Mouse (Mus musculus): ENCODE results near the gene Rundc1.
"Not testable (repeated sequence)": the region's sequence is repeated elsewhere in the genome, so short reads cannot be mapped to it uniquely, and the experiment has no call there.

The Rundc1 gene

DNA sequence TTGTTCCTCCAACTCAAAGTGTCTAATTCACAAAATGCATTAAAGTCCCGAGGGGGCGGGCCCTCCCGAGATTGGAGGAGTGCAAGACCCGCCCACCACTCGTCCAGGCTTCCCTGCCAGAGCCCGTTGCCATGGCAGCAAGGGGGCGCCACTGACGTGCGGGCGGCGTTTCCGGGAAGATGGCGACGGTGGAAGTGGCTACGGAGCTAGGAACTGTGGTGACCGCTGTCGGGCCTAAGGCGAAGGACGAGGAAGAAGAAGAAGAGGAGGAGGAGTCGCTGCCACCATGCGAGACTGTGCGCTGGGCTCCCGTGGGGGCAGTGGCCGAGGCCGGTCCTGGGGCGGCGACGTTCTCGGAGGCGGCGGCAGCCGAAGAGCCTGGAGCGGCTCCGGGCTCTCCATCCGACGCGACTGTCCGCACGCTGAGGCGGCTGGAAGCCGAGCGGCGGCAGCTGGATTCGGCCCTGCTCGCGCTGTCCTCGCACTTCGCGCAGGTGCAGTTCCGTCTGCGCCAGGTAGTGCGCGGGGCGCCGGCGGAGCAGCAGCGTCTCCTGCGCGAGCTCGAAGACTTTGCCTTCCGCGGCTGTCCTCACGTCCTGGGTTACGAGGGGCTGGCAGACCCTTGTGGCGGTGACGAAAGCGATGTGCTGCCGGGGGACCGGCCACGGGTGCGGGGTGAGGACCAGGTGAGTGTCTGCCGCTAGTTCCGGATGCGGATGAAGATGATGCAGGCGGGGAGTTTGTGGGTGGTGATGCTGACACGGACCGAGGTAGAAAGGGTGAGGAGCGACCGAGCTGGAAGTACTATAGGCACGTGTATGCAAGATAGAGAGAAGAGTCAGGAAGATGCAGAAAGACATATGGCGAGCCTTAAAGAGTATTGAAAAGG is at the start of gene Rundc1, which contains the start of gene Ptges3l:
Gene Rundc1, plus strand, starts transcription at position 161 of the 889 bp plus-strand sequence.
Gene Ptges3l, minus strand, starts transcription at position 409 of the 889 bp plus-strand sequence.
- DNase-seq (ENCODE audit: low read depth, low spot score), result peak; percentile 97

DNA sequence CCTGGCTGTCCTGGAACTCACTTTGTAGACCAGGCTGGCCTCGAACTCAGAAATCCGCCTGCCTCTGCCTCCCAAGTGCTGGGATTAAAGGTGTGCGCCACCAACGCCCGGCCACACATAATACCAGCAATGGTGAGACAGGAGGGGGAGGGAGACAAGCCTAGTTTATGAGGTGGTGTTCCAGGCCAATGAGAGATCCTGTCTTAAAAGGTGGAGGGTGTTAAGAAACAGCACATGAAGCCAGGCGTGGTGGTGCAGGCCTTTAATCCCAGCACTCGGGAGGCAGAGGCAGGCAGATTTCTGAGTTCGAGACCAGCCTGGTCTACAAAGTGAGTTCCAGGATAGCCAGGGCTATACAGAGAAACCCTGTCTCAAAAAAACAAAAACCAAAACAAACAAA is 46.7 kb upstream of the Rundc1 start:
- DNase-seq (ENCODE audit: low read depth, low spot score), result not testable (repeated sequence)

DNA sequence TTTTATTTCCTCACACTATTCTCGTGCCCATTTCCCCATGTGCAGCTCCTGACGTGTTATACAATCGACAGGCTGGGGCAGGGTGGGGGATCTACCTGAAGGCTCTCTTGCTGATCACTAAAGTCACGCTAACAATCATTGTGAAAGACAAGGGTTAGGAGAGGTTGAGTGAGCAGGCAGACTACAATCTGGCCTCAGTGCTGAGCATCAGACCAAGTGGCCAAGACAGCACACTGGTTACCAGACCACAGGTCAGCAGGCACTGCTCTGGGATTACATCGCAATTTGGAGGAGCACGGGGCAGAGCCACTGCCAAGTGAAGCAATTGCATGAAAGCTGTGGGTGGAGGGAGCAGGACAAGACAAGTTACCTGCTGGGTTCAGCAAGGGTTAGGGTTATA is 46.0 kb upstream of the Rundc1 start:
- no peak for DNase-seq (ENCODE audit: low read depth, low spot score)

DNA sequence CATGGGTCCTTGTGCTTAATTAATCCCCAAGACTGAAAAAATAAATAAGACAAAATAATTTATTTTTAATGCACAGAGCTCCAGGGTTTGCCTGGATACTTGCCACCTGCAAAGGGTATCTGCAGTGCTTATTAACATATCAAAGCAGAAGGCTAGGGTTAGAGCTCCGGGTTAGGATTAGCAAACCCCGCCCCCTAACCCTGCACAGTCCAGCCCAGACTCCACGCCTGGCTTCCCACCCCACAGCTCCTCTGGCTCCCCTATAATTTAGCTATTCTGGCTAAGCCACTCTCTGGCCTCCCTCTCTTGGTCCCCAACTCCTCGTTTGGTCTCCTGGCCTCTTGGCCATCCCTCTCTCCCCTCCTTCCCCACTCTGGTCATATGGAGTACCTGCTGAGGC is 43.1 kb upstream of the Rundc1 start:
- no peak for DNase-seq (ENCODE audit: low read depth, low spot score)

DNA sequence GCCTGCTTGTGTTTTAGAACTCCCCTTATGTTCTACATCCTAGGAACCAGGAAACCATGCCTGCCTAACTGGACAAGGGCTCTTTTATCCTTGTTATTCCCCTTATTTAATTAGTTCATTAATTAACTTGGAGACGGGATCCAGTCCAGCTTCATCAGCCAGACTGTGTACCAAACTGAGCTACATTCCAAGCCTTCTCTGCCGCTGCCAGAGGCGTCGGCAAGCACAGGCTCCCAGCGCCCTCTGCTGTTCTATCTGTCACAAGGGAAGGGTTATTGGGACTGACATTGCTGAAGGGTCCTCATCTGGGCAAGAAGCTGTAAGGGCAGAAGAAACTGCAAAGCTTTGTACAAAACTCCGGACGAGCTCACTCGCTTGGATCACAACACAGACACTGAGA is 29.8 kb upstream of the Rundc1 start:
- DNase-seq (ENCODE audit: low read depth, low spot score), result peak; percentile 45

DNA sequence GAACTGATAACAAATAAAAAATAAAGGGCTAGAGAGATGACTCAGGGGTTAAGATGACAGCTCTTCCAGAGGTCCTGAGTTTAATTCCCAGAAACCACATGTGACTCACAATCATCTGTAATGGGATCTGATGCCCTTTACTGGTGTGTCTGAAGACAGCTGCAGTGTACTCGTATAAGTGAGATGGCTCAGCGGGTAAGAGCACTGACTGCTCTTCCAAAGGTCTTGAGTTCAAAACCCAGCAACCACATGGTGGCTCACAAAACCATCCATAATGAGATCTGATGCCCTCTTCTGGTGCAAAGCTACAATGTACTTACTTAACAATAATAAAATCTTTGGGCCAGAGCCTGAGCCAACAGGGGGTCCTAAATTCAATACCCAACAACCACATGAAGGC is 9.6 kb upstream of the Rundc1 start:
- no peak for DNase-seq (ENCODE audit: low read depth, low spot score)

DNA sequence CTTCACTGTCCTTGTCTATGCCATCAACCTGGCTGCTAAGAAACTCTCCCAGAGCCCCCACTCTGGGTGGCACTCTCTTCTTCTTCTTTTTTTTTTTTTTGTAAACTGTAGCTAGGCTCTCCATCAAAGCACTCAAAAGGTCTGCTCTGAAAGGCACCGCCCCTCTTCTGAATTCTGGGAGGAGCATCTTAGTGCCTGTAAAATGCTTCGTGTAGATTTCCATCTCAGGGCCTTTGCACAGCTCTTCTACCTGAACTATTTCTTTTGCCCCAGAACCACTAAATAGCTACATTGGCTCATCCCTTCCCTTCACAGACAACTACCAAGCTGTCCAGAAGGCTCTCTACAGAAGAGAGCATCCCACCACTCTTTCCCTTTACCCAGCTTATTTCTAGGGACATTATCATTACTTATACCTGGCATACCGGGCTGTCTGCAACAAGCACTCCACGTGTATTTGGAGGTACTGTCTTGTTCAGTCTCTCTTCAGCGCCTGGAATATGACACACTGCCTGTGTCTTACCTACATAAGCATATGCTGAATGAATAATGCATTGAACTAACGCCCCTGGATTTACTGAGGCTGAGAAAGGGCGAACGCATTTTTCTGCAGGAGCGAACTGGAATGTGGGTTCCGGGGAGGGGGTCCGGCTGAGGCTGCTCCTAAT is 8.3 kb upstream of the Rundc1 start:
- peak; percentile 55 for DNase-seq (ENCODE audit: low read depth, low spot score)

DNA sequence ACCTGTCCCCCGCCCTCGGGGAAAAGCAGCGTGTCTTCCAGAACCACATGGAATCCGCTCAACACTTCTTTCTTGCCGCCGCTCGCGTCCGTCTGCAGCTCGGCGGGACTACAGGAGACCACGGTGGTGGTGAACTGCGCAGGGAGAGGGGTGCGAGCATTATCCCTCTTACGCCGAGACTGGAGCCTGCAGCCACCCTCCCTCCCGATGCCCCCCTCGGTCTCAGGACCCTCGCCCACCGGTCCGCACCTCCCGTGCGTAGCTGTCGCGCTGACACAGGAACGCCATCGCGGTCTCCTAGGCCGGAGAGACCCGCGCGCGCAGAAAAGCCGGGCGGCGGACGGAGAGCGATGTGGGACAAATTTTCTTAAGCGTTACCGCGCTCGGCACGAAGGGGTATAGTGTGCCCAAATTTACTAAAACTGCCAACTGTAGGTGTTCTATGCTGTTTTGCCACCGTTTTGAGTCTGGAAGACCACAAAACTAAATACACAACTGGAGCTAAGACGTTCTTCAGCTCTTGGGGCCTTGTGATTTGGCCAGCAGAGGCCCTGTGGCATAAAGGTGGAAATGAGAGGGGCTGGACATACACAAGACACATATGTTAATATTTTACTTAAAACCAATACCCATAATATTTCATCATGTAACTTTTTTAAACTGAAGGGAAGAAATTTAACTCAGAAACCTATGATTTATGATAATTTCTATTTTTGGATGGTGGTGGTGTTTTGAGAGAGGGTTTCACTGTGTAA is 7.6 kb upstream of the Rundc1 start, which contains the start of gene Aarsd1:
Gene Aarsd1, minus strand, starts transcription at position 515 of the 755 bp plus-strand sequence.
- peak; percentile 89 for DNase-seq (ENCODE audit: low read depth, low spot score)

DNA sequence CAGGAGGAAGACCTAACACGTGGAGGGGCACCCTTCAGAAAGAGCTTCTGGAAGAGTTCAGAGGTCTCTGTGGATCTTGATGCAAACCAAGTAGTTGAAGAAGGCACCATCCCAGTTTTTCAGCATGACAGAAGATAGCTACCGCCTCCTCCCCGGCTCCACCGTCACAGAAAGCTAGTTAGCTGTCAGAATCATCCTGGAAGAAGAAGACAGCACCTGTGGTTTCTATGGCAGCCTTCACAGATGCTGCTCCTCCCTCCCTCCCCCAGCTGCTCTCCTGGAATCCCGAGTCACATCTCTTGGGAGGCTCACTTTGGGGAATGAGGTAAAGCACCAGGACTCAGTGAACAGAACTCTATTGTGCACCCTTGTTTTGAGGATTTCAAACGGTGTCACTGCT is 5.9 kb upstream of the Rundc1 start:
- DNase-seq (ENCODE audit: low read depth, low spot score), result no peak

DNA sequence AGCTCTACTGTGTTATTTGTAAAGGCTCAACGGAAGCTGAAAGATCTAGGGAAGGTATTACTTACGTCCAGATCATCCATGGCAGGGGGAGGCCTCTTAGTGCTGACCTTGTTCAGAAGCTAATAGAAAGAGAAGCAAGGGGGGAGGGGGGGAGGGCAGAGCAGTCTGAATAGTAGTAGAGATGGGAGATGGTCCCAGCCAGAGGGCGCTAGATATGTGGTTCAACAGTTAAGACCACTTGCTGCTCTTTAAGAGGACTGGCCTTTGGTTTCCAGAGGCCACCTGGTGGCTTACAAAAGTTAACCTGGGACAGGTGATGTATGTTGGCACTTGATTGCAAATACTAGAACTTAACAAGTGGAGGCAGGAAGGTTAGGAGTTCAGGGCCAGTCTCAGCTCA is 5.3 kb upstream of the Rundc1 start:
- DNase-seq (ENCODE audit: low read depth, low spot score), result no peak

DNA sequence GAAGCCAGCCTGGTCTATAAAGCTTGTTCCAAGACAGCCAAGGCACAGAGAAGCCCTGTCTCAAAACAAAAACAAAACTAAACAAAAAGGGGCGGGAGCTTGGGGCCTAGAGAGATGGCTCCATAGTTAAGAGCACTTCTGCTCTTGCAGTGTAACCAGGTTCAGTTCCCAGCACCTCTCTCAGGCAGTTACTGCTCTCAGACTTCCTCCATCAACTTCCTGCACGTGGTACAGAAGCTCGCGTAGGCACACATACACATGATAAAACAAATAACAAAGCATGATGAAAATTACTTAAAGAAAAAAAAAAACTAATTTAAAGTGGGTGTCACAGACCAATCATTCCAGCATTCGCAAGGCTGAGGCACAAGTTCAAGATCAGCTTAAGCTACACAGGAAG is 4.7 kb upstream of the Rundc1 start:
- no peak for DNase-seq (ENCODE audit: low read depth, low spot score)

DNA sequence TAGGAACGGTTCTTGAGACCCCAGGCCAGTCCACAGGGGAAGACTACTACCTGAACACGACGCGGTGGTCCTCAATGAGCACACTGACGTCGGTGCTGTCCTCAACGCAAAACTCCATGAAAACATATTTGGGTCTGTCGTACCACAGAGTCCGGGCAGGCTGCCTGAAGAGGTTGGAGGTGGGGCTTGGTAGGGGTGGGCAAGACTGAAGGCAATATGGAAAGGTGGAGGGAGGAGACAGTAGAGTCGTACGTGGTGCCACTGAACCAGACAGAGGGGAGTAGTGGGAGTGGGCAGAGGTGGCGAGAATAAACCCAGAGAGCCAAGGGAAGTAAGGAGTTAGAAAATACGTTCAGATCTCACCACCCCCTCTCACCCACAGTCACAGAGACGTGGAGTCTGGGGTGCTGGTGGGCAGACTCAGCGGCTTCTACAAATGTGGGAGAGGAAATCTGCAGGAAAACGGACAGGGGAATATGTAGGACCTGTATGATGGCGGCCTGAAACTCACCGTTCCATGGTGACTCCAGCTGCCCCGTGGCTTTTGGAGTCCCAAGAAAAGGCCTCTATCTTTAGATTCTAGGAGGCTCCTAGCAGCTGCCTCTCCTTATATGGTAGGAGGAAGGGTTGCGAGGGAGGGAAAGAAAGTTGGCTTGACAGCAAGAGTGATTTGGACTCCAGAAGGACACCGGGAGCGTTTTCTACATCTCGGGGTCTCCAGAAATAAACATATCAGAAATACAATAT is 607 bp upstream of the Rundc1 start, which contains the start of gene Gm27029:
Gene Gm27029, minus strand, starts transcription at position 692 of the 747 bp plus-strand sequence.
- DNase-seq (ENCODE audit: low read depth, low spot score), result no peak

DNA sequence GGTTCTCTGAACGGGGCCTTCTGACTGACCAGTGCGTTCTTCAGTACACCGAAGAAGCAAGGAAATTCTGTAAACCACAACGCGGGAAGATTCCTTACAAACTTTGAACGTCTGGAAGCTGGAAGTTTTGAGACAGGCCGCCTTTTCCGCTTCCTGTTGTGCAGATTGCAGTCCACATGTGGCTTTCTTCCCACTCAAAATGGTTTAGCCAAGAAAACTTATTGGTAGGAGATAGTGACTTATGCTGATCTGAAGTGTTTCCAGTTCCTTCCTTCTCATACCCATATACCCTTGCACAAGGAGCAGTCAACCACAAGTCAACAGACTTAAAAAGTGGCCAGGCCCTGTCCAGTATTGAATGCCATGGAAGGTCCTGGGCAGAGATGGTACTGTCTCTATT is 1.3 kb downstream of the Rundc1 start:
- no peak for DNase-seq (ENCODE audit: low read depth, low spot score)

DNA sequence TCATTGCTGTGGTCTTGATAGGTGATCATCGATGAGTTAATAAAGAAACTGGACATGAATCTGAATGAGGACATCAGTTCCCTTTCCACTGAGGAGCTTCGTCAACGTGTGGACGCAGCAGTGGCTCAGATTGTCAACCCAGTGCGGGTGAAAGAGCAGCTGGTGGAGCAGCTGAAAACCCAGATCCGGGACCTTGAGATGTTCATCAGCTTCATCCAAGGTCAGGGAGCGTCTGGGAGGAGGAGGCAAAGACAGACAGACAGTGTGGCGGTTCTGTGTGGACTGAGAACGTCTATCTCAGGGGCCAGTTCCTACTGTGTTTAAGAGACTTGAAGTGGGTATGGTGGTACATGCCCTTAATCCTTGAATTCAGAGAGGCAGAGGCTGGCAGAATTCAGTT is 6.4 kb downstream of the Rundc1 start:
- no peak for DNase-seq (ENCODE audit: low read depth, low spot score)

DNA sequence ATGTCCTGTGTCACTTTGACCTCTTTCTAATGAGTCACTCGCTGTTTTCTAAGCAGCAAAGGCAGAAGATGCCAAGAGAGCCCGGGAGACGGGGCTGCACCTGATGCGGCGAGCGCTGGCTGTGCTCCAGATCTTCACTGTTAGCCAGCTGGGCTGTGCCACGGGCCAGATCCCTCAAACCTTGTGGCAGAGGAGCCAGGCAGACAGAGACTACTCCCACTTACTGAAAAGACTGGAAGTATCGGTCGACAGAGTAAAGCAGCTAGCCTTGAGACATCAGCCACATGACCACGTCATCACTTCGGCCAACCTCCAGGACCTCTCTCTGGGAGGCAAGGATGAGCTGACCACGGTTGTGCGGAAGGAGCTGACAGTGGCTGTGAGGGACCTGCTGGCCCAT is 8.5 kb downstream of the Rundc1 start:
- DNase-seq (ENCODE audit: low read depth, low spot score), result no peak

DNA sequence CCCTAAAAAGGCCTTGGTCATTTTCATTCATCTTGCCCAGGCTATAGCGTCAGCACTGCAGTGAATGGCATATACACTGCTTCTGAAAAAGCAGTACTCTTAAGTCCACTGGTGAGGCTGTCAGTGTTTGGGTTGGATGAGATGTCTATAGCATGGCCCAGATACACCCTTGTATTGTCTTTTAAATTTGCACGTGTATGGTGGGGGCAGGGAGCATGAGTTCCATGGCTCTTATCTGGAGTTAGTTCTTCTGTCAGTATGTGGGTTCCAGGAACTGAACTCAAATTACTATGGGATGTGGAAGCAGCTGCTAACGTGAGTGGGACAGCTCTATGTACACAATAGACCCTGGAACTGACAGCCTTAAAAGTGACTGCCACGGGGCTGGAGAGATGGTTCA is 10.9 kb downstream of the Rundc1 start:
- no peak for DNase-seq (ENCODE audit: low read depth, low spot score)

DNA sequence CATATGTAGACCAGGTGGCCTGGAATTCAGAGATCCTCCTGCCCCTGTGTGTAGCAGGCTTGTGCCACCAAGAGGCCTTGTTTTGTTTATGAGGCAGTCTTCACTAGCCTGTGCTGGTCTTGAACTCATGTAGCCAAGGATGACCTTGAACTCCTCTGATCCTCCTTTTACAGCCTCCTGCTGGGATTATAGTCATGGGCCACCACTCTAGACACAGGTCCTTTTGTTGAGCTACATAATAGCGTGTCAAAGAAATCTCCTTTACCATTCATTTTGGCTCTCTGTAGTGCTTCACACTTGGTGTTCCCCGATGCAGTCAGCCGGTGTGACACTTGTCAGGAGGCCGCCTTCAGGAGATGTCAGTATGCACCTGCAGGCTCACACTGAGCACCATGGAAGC is 12.0 kb downstream of the Rundc1 start:
- no peak for DNase-seq (ENCODE audit: low read depth, low spot score)

DNA sequence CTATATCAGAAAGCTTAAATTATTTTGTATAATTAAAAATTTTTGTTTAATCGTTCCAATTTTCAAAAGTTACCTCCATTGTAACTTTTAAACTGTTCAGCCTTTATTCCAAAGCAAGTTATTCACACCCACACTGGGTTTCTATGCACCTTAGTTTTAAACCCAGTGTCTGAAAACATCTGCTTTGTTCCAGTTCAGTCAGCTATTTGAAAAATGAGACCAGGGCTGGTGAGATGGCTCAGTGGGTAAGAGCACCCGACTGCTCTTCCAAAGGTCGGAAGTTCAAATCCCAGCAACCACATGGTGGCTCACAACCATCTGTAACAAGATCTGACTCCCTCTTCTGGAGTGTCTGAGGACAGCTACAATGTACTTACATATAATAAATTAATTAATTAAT is 13.1 kb downstream of the Rundc1 start:
- not testable (repeated sequence) for DNase-seq (ENCODE audit: low read depth, low spot score)

DNA sequence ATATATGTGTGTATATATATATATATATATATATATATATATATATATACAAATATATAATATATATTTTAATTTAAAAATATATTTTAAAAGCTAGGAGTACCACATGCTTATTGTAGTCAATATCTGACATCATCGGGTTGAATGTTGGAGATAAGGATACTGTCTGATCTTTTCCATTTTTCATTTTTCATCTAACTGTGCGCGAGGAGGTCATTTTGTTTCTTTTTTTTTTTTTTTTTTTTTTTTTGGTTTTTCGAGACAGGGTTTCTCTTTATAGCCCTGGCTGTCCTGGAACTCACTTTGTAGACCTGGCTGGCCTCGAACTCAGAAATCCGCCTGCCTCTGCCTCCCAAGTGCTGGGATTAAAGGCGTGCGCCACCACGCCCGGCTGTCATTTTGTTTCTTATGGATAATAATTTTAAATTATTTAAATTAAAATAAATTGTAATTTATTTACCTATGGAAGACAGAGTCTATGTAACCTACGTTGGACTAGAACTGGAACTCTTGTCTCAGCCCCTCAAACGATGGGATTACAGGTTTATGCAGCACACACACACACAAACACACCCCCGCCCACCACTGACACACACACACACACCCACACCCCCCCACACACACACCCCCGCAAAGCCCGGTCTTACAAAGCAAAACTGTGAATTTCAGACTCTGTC is 16.7 kb downstream of the Rundc1 start:
- DNase-seq (ENCODE audit: low read depth, low spot score), result not testable (repeated sequence)

DNA sequence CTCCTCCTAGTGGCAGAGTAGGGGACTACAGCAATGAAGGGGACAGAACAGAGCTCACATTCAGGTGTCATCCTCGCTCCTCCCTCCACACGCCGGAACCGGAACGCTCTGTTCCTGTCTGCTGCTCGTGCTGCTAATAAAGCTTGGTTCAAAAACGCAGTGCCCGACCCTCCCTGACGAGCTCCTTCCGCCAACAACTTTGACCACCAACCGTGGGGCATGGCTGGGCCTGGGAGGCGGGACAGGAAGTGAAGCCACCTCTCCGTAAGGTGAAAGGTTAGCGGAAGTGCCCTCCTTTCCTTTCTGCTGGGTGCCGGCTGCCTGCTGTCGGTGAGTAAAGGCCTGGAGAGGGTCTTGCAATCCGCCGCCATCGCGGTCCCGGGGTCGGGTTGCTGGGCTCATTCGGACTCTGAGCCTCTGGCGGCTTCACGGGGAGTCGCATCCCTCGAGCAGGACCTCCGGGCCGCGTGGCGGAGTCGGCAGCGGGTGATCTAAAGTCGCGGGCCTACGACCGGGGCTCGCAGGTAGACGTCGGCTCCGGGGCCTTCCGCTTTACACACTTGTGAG is 17.3 kb downstream of the Rundc1 start, which contains the start of gene Rpl27:
Gene Rpl27, plus strand, starts transcription at position 172 of the 567 bp plus-strand sequence.
- DNase-seq (ENCODE audit: low read depth, low spot score), result peak; percentile 100
